Mouse (Mus musculus) forebrain, embryonic 10.5 days (tissue): Measurements from ENCODE around the gene Kctd21. TPM values are rescaled to one million over a fixed set of nuclear protein-coding genes. Genes with fewer than 3 reads are reported as not detected.

Source experiments
- DNase-seq: peaks from one replicate; pipeline ENCODE4 v3.0.0-alpha.2; 2017; ENCODE audit warnings: low spot score; ENCODE audit errors: extremely low spot score
- H3K27ac ChIP-seq: fragments of 300-500 bp; sonication (generic); 2 replicates; pipeline ENCODE4 v1.5.1; 2016; ENCODE audit warnings: mild to moderate bottlenecking
- H3K27me3 ChIP-seq: fragments of 300-500 bp; sonication (generic); 2 replicates; pipeline ENCODE4 v1.6.1; 2016; ENCODE audit warnings: mild to moderate bottlenecking; ENCODE audit not compliant: poor library complexity, severe bottlenecking
- H3K36me3 ChIP-seq: fragments of 300-500 bp; sonication (generic); replicated peaks from 2 replicates; pipeline ENCODE4 v1.6.1; 2016; ENCODE audit warnings: mild to moderate bottlenecking, moderate library complexity
- H3K4me1 ChIP-seq: fragments of 300-500 bp; sonication (generic); 2 replicates; pipeline ENCODE4 v1.6.1; 2016
- H3K4me3 ChIP-seq: fragments of 300-500 bp; sonication (generic); 2 replicates; pipeline ENCODE4 v1.5.1; 2016; ENCODE audit warnings: mild to moderate bottlenecking, moderate library complexity
- H3K9me3 ChIP-seq: fragments of 300-500 bp; sonication (generic); 2 replicates; pipeline ENCODE4 v1.6.1; 2016; ENCODE audit warnings: mild to moderate bottlenecking, moderate library complexity
- WGBS: fragments of 180-500 bp; shearing (Covaris S2); methylation state at CpG from one replicate; pipeline ENCODE4 v1.1.7; 2016; 5-methylcytosine and 5-hydroxymethylcytosine counted together
- polyA plus RNA-seq: library from polyadenylated mRNA; unstranded; fragments of >200 nt; fragmentation: Nextera tagmentation; extraction: Ambion mirVana; gene quantifications from 2 replicates; pipeline ENCODE4 v1.2.1, GENCODE M21; 2016

The Kctd21 gene
- polyA plus RNA-seq, 1 experiment from 2014 or later, result 3.9 TPM

DNA sequence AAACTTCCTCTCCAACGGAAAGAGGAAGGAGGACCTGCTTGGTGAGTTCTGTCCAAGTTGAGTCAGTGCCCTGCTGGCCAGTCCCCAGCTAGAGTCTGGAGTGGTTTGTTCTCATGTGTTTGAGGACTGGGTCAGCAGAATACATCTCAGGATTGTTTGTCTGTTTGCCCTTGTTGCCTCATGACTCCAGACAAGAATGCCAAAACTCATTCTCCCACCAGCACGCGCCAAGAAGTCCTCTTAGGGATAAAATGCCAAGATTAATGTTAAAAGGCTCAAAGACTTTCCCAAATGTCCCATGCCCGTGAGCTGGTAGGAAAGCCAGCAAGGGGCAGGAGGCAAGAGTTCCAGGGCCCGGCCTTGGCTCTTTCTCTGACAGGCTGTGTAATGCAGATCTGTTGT is 24.7 kb downstream of the Kctd21 start:
- WGBS, result 84% methylated on average over 5 of the region's 5 CpGs
- H3K36me3 ChIP-seq, result no peaks in the 10 kb centered on the region
- no peak overlapping the region for H3K27ac ChIP-seq
- DNase-seq, result no peak
- H3K27me3 ChIP-seq, result no peaks in the 10 kb centered on the region
- H3K4me1 ChIP-seq, result peaks cover 3% of the 10 kb centered on the region; the same call in 1 of the 2 replicates
- H3K4me3 ChIP-seq, result no peak overlapping the region
- H3K9me3 ChIP-seq, result no peaks in the 10 kb centered on the region

DNA sequence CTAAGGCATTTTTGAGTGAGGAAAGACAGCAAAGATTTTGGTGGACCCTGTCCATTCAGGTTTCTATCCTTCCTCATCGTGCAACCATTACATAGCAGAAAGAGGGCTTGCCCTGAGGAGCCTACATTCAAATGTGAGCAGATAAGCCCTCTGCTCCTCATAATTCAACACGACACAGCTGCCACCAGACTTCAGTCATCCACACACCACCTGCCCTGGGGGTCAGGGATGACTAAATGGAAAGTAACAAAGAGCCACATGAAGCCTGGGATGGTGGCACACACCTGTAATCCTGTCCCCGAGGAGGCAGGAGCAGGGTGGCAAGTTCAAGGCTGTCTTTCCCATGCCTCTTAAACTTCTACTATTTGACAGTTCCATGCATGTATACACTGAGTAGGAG is 25.7 kb downstream of the Kctd21 start:
- Histone ChIP-seq H3K4me3 (no peak overlapping the region), H3K27ac (no peak overlapping the region), H3K27me3 (no peaks in the 10 kb centered on the region), H3K9me3 (no peaks in the 10 kb centered on the region), H3K4me1 (peaks cover 3% of the 10 kb centered on the region; the same call in 1 of the 2 replicates), H3K36me3 (no peaks in the 10 kb centered on the region)
- 75% methylated on average over 3 of the region's 3 CpGs for WGBS
- DNase-seq, result no peak

DNA sequence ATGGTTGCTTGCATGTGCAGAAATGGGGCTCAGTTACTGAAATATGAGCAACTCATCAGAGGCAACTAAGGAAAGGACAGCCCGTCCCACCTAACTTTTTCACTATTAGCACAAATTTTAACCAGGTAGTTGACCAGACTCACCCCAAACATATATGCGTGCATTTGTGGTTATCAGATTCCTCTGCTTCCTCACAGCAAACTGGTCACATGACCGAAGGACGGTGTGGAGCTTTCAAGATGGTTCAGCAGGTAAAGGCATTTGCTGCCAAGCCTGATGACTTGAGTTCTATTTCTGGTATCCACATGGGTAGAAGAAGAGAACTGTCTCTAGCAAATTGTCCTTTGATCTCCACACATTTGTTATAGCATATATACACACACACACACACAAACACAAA is 26.2 kb downstream of the Kctd21 start:
- H3K27ac ChIP-seq, result no peak overlapping the region
- H3K4me3 ChIP-seq, result no peak overlapping the region
- H3K4me1 ChIP-seq, result peaks cover 3% of the 10 kb centered on the region; the same call in 1 of the 2 replicates
- WGBS, result 89% methylated on average over 4 of the region's 4 CpGs
- DNase-seq, result no peak
- H3K27me3 ChIP-seq, result no peaks in the 10 kb centered on the region
- H3K36me3 ChIP-seq, result no peaks in the 10 kb centered on the region
- no peaks in the 10 kb centered on the region for H3K9me3 ChIP-seq

DNA sequence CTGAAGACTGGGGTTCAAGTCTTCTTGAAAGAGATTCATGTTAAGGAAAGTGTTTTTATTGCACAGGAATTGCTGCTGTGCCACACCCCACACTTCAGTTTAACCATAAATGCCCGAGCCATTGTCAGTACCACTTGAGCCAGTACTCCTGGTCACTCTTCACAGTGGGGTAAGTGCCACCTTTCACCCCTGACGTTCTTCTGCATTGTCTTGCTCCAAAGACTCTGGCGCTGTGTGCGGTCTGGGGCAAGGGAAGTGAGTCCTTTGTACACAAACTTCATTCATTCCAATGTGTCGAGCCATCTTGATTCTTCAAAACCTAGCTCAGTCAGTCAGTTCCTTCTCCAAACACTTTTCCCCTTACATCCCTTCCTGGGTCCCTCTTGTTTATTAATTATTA is 28.0 kb downstream of the Kctd21 start:
- no peak overlapping the region for H3K4me3 ChIP-seq
- no peaks in the 10 kb centered on the region for H3K36me3 ChIP-seq
- H3K4me1 ChIP-seq, result peaks cover 3% of the 10 kb centered on the region; the same call in 1 of the 2 replicates
- no peaks in the 10 kb centered on the region for H3K9me3 ChIP-seq
- no peak for DNase-seq
- H3K27ac ChIP-seq, result no peak overlapping the region
- no peaks in the 10 kb centered on the region for H3K27me3 ChIP-seq
- WGBS, result 75% methylated on average over 5 of the region's 5 CpGs

DNA sequence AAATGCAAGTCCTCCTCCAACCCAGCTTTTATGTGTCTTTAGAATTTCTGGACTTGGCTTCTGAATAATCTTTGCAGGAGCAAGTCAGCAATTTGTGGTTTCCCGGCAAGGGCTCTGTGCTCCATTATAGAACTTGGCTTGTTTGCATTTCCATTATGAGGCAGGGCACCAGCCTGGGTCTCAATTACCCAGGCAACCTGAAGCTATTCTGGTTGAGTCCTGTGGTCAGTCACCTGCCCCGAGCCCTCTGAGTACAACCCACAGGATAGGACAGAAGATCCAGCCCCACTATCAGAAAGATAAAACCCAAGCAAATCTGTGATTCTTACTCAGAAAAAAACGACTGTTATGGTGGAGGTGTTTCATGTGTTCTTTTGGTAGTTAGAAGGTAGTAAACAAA is 28.8 kb downstream of the Kctd21 start:
- Histone ChIP-seq H3K27ac (no peak overlapping the region), H3K27me3 (no peaks in the 10 kb centered on the region), H3K4me3 (no peak overlapping the region), H3K36me3 (no peaks in the 10 kb centered on the region), H3K4me1 (no peaks in the 10 kb centered on the region), H3K9me3 (no peaks in the 10 kb centered on the region)
- 58% methylated on average over 3 of the region's 3 CpGs for WGBS
- DNase-seq, result no peak

DNA sequence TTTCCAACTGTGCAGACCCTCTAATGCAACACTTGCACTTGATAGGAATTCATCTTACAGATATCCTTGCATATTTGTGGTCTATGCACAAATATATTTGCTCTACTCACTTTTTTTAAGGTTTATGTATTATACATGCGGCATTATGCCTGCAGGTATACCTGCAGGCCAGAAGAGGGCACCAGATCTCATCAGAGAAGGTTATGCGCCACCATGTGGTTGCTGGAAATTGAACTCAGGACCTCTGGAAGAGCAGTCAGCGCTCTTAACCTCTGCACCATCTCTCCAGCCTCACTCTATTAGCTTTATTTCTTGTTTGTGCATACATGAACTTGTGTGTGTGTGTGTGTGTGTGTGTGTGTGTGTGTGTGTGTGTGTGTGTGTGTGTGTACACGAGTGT is 29.3 kb downstream of the Kctd21 start:
- peak; percentile 33 for DNase-seq
- Histone ChIP-seq H3K4me3 (no peak overlapping the region), H3K27me3 (no peaks in the 10 kb centered on the region), H3K27ac (no peak overlapping the region), H3K36me3 (no peaks in the 10 kb centered on the region), H3K4me1 (no peaks in the 10 kb centered on the region), H3K9me3 (no peaks in the 10 kb centered on the region)
- 27% methylated on average over 4 of the region's 4 CpGs for WGBS

DNA sequence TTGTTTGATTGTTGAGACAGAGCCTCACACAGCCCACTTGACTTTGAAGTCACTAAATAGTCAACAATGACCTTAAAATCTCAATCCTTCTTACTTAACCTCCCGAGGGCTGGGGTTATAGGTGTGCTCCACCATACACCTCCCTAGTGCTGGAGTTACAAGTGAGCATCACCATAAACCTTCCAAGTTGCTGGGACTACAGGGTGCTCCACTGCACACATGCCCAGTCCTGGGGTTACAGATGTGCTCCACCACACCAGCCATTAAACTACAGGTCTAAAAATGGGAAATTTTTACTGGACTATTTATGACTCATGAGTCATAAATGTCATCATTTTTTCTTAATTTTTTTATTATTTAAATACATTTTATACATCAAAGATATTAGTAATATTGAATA is 33.8 kb downstream of the Kctd21 start:
- DNase-seq, result no peak
- Histone ChIP-seq H3K4me1 (peaks cover 9% of the 10 kb centered on the region), H3K36me3 (no peaks in the 10 kb centered on the region), H3K4me3 (no peak overlapping the region), H3K9me3 (no peaks in the 10 kb centered on the region), H3K27ac (no peak overlapping the region), H3K27me3 (no peaks in the 10 kb centered on the region)
- 70% methylated on average over 1 of the region's 1 CpGs for WGBS

DNA sequence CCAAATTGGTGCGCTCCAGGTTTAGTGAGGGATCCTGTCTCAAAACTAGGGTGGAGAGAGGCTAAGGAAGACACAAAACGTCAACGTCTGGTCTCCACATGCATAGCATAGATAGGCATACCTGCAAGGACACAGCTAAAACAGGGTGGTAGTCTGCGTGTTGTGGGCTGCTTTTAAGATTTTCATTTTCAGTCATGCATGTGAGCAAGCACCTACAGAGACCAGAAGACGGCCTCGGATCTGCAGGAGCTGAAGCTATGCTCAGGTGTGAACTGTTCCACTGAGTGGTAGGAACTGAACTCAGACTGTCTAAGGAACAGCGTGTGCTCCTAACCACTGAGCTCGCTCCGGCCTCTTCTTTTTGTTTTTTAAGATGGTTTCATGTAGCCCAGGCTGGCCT is 43.0 kb downstream of the Kctd21 start:
- WGBS, result 95% methylated on average over 9 of the region's 9 CpGs
- peaks cover 19% of the 10 kb centered on the region for H3K4me1 ChIP-seq
- H3K27ac ChIP-seq, result no peak overlapping the region
- H3K4me3 ChIP-seq, result no peak overlapping the region
- no peaks in the 10 kb centered on the region for H3K9me3 ChIP-seq
- H3K36me3 ChIP-seq, result peaks cover 65% of the 10 kb centered on the region
- H3K27me3 ChIP-seq, result no peaks in the 10 kb centered on the region
- no peak for DNase-seq

DNA sequence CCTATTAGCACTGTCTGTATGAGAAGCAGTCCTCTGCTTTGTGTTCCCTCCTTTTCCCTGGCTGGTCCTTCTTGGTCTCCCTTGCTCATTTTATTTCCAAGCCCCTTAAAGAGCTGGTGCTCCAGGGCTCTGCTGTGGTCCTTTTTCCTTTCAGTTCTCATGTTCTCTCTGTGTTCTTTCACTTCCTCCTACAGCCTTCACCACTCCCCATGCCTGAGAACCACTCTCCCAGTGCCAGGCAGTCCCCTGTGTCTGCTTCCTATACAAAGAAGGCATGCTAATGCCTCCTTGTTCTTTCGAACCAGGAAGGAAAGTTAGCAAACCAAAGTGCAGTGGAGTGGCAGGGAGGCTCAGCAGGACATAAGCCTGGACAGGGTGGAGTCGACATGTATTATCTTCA is 43.8 kb downstream of the Kctd21 start:
- WGBS, result 84% methylated on average over 2 of the region's 2 CpGs

DNA sequence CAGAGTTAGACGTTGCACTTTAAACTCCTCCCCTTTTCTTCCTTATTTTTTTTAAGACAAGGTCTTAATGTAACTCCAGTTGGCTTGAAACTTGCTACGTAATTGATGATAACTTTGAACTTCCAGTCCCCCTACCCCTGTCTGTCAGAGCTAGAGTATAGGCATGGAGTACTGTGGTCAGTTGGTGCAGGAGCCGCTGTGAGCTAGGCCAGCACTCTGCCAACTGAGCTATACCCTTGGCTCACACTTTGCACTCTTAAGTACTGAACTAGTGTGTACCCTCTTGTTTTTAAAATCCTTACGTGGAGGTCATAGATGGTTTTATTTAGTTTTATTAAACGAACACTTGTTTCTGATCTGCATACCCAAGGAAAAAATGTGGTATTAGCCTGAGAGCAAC is 47.2 kb downstream of the Kctd21 start:
- 94% methylated on average over 5 of the region's 5 CpGs for WGBS
- no peak overlapping the region for H3K4me3 ChIP-seq
- no peak for DNase-seq
- H3K4me1 ChIP-seq, result no peaks in the 10 kb centered on the region
- no peaks in the 10 kb centered on the region for H3K27me3 ChIP-seq
- H3K36me3 ChIP-seq, result peaks cover 96% of the 10 kb centered on the region
- H3K27ac ChIP-seq, result no peak overlapping the region
- no peaks in the 10 kb centered on the region for H3K9me3 ChIP-seq

More for the DNA sequence above, 43.8 kb downstream of the Kctd21 start:
- no peaks in the 10 kb centered on the region for H3K9me3 ChIP-seq
- no peak overlapping the region for H3K27ac ChIP-seq
- peaks cover 72% of the 10 kb centered on the region for H3K36me3 ChIP-seq
- no peaks in the 10 kb centered on the region for H3K27me3 ChIP-seq
- no peak for DNase-seq
- no peak overlapping the region for H3K4me3 ChIP-seq
- peaks cover 11% of the 10 kb centered on the region for H3K4me1 ChIP-seq

DNA sequence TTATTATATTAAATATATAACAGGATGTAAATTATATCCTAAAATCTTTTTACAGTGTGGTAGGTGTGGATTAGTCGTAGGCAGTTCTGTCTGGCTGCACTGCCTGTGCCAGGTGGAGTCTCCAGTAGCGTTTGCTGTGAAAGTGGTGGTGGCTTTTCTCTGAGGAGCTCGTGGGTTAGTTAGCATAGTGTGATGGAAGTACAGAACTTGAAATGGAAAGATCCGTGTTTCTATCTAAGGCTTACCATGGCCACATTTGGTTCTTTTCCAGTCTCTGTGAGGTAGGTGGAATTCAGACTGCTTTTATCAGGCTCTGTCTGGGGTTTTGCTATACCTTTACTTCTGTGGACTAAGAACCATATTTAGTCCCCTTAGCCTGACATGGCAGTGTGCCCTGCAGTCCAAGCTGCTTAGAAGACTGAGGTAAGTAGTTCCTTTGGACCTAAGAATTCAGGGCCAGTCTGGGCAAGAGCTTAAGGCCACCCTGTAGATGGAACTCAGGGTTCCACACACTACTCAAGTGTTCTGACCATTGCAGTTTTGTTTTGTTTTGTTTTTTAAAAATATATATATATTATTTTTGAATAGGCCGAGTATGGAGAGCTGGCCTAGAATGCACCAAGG is 48.5 kb downstream of the Kctd21 start:
- Histone ChIP-seq H3K27me3 (no peaks in the 10 kb centered on the region), H3K4me3 (no peak overlapping the region), H3K4me1 (no peaks in the 10 kb centered on the region), H3K9me3 (no peaks in the 10 kb centered on the region), H3K27ac (no peak overlapping the region), H3K36me3 (peaks cover 96% of the 10 kb centered on the region)
- WGBS, result 94% methylated on average over 5 of the region's 5 CpGs
- DNase-seq, result no peak

DNA sequence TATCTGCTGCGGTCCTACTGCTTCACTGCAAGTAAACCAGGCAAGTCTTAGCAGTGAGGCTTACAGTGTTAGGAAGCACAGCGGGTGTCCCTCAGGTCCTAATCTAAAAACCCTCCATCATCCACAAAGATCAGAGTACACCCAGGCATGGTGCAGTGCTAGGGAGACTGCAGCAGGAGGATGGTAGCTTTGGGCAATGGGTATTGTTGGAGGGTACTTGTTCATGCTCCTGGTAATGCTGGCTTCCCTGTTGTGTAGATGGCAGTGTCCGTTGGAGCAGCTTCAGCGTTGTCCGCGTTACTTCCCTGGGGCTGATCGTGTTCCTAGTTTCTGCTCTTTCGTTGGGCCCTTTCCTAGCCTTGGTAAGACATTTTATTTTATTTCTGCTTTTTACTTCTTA is 50.5 kb downstream of the Kctd21 start:
- 97% methylated on average over 8 of the region's 8 CpGs for WGBS
- no peaks in the 10 kb centered on the region for H3K9me3 ChIP-seq
- H3K36me3 ChIP-seq, result peaks cover 99% of the 10 kb centered on the region
- H3K4me1 ChIP-seq, result no peaks in the 10 kb centered on the region
- H3K4me3 ChIP-seq, result no peak overlapping the region
- DNase-seq, result no peak
- H3K27me3 ChIP-seq, result no peaks in the 10 kb centered on the region
- no peak overlapping the region for H3K27ac ChIP-seq

DNA sequence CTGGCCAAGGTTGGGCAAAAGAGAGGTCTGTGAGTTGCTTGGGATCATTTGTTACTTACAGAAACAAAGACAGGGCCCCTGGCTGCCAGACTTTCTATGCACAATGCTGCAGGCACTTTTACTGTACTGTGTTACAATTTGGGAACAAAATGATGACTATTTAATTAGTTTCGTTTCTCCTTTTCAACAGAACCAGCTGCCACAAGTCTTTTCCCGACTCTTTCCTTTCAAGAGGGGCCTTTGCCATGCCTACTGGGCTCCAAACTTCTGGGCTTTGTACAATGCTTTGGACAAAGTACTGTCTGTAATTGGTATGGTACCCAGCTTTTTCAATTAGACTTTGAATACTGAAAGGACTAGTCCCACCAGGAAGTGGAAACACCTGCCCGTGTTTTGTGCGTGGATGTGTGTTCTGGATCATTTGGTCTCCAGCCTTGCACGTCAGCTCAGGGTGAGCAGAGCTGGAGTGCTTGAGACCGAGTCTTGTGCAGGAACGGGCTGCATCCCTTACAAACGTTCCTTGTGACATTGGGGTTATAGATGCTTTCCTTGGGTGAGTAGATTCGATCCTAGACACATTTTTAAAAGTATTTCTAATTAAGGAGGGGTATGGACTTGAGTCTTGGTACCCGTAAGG is 51.5 kb downstream of the Kctd21 start:
- H3K4me1 ChIP-seq, result no peaks in the 10 kb centered on the region
- 93% methylated on average over 10 of the region's 10 CpGs for WGBS
- no peaks in the 10 kb centered on the region for H3K27me3 ChIP-seq
- no peak for DNase-seq
- no peak overlapping the region for H3K27ac ChIP-seq
- H3K9me3 ChIP-seq, result no peaks in the 10 kb centered on the region
- no peak overlapping the region for H3K4me3 ChIP-seq
- H3K36me3 ChIP-seq, result peaks cover 99% of the 10 kb centered on the region
